In the genomic region with DNA sequence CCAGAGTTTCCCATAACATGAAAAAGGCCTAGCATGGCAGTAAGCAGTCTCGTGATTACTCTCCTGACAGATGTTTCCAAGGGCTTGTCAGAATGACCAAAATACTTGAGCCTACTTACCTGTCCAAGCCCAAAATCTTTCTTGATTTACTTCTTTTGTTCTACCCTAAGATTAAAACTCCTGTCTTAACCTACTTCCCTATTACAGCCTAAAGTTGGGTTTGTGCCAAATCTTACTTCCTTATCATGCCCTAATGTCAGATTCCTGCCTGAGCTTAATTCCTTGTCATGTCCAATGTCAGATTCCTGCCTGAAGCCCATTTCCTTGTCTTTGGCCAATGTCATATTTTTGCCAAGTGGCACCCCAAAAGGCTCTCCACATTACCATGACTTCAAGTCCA, we compare ENCODE assay signal across 18 mouse cellular contexts.
"Had no signal": no experiment of that assay in that cellular context is flagged by ENCODE, and none has a peak within 500 bp of the region (broad histone marks: within the 10 kb centered on the region; RNA-seq: fewer than 3 reads in every experiment).

No protein-coding gene starts in this region.

- H3K27me3 ChIP-seq: limb, embryonic 13.5 days; liver, embryonic 12.5 days; liver, embryonic 15.5 days; lung, embryonic 15.5 days; stomach, embryonic 15.5 days had no signal

- DNase-seq: kidney, adult 2 months; kidney, postnatal 25 days; layer of hippocampus, adult 9-11 months; liver; lung, adult 18-20 months; lung, postnatal 14 days; midbrain, embryonic 14.5 days; right cerebral cortex, adult 18-20 months; right cerebral cortex, postnatal 14 days; right cerebral cortex, postnatal 4 days; thymus, adult 18-20 months; thymus, postnatal 36 days had no signal

- ATAC-seq: liver, embryonic 12.5 days had no signal

- H3K36me3 ChIP-seq: limb, embryonic 10.5 days; limb, embryonic 13.5 days; liver, embryonic 12.5 days; liver, embryonic 15.5 days; lung, embryonic 15.5 days; stomach, embryonic 15.5 days had no signal
